Mouse (Mus musculus): ENCODE results near the gene Crb1.

- no peak for TF ChIP-seq POLR2A (IDR thresholded peaks at IDR 0.05; ENCODE audit: low read depth, low read length)
- TF ChIP-seq SIN3A (IDR thresholded peaks at IDR 0.05; ENCODE audit: low read length), result no peak
- no peak for TF ChIP-seq USF1 (IDR thresholded peaks at IDR 0.05; ENCODE audit: low read depth, low read length)
- no peak for TF ChIP-seq CTCF (conservative IDR thresholded peaks at IDR 0.05 in 1 of 2, IDR thresholded peaks at IDR 0.05 in 1 of 2; ENCODE audit: low read depth in 2 of 2, low read length in 2 of 2)
Measured at GRCm38 (mm10) chr1:139232636-139233035, 144.3 kb downstream of the Crb1 start.

Measured in CH12.LX (cell line).